Mouse (Mus musculus): ENCODE data around the gene Prkca. TPM values are rescaled to one million over a fixed set of nuclear protein-coding genes. Genes with fewer than 3 reads are reported as not detected.

The Prkca gene
- total RNA-seq, 2 experiments from 2014 or later = 211 to 215 TPM

DNA sequence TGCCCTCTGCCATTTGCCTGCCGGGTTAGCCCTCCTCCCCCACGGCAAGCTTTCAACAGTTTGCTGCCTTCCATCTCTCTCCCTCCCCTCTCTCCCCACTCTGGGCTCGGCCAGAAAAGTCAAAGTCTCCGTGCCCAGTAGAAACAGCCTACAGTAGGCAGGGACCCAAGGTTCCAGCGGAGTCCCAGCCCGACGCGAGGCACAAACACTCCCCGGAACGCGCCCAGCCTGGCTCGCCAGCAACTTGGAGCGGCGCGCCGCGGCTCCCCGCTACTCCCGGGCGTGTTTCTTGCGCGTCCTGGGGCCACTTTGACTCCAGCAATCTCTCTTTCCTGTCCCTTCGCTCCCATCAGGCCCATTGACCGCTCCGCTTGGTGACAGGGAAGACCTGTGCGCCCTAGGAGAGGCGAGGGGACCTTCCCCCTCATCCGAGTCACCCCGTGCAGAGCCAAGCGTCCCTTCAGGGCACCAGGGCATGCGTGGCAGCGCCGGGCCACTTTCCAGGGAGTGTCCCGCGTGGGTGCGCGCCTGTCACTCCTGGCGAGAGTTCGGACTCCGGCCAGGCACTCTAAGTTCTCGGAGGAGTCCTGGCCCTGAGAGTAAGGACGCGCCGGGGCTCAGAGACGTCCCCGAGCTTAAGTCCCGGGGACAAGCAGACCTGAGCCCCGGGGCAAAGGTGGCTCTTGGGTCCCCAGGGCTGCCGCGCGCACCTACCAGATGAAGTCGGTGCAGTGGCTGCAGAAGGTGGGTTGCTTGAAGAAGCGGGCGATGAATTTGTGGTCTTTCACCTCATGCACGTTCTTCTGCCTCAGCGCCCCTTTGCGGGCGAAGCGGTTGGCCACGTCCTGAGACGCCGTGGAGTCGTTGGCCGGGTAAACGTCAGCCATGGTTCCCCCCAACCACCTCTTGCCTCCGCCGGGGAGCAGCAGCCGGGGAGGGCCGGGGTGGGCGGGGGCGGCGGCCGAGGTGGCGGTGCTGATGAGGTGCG, 653 bp downstream of the Prkca start, which contains the start of gene Apoh:
Apoh (plus strand) TSS at position 574 of the 988 bp plus-strand sequence.
- peak; percentile 23 to 29 for DNase-seq (ENCODE audit: extremely low spot score in 1 of 2, low spot score in 1 of 2)

- DNase-seq (ENCODE audit: extremely low spot score in 1 of 2, low spot score in 1 of 2) = no peak
Observed at GRCm38 (mm10) chr11:108341783-108342182, 1.9 kb downstream of the Prkca start.

GRCm38 (mm10) chr11:108340293-108340692, 3.4 kb downstream of the Prkca start:
- no peak for DNase-seq (ENCODE audit: extremely low spot score in 1 of 2, low spot score in 1 of 2)

GRCm38 (mm10) chr11:108336445-108336844, 7.3 kb downstream of the Prkca start:
- no peak for DNase-seq (ENCODE audit: extremely low spot score in 1 of 2, low spot score in 1 of 2)

- DNase-seq (ENCODE audit: extremely low spot score in 1 of 2, low spot score in 1 of 2) = no peak
Observed at GRCm38 (mm10) chr11:108335536-108335935, 8.2 kb downstream of the Prkca start.

- DNase-seq (ENCODE audit: extremely low spot score in 1 of 2, low spot score in 1 of 2) = no peak
Observed at GRCm38 (mm10) chr11:108334658-108335057, 9.1 kb downstream of the Prkca start.

DNA sequence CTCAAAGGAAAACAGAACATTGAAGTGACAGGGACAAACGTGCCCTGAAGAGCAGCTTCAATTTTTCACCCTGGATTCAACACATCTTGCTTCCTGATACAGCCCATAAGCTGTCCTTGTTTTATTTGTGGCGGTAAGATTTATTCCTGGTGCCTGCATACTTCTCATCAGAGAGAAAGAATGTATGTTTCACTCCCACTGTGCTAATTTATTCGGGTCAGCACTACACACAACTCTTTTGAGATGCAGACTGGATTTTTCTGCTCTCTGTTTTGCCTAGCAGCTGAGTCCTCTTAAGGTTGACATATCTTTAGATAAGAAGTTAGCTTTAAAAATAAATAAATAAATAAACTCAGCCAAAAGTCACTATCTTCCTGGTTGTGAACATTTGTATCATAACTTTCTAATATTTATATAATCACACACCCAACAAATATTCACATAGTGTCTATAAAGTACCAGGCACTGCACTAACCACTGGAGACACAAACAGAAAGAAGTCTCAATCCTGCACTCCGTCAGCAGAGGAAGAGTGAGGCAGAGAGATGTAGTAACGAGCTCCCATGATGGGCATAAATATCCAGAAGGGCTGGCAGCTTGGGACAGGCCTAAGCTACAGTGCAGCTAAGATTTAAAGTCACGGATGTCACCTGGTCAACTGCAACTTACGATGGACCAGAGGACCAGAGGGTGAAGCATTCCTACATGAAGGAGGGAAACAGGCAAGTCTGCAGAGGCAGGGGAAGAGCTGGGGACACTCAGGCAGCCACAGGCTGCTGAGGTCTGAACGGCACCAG, 9.9 kb downstream of the Prkca start:
- DNase-seq (ENCODE audit: extremely low spot score in 1 of 2, low spot score in 1 of 2) = no peak

DNA sequence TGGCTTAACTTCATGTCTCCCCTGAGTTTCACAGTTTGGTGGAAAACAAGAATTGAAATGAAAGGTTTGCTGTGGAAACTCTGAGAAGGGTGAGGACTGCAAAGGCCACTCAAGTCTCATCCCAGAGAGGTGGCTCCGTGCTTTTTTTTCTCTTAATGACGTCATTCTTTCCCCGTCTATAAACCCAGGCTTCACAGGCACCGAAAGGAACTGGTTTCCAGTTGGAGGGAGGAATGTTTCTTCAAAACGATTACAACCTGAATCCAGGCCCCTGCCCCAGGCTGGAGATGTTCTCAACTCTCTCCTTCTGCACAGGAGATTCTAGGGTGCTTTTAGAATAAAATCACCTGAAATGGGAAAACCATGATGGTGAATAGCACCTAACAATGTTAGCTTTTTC, 10.7 kb downstream of the Prkca start:
- DNase-seq (ENCODE audit: extremely low spot score in 1 of 2, low spot score in 1 of 2) = no peak

DNA sequence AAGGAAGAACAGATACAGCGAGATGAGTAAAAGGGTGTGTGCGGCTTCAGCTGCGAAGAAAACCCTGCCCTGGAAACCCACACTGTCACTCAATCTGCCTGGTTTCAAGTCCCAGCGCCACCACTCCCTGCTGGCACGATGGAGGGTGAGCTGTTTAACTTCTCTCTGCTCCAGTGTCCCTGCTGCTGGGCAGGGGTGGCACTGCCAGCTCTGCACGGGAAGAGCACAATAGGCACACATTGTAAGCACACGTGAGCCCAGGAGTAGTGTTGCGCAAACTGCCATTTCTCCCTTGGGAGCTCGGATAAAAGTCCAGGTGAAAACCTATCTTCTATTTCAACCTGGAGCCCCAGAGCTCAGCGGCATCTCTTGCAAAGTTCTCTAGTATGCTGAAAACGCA, 12.9 kb downstream of the Prkca start:
- DNase-seq (ENCODE audit: extremely low spot score in 1 of 2, low spot score in 1 of 2) = no peak

DNA sequence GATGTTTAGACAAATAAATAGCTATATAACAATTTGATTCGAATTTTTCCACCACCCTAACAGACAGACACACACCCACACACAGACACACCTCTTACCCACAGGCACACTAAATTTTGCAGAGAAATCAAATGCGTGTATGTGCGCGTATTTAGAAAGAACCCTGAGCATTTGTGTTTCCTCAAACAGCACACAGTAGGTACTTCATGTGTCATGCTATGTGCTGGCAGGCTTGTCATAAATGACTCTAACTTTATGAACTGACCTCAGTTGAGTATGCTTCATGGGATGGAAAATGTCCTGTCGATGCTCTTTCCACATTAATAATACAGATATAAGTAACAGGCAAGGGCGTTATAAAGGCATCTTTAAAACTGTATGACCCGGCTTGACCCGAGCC, 17.8 kb downstream of the Prkca start:
- no peak for DNase-seq (ENCODE audit: extremely low spot score in 1 of 2, low spot score in 1 of 2)

DNA sequence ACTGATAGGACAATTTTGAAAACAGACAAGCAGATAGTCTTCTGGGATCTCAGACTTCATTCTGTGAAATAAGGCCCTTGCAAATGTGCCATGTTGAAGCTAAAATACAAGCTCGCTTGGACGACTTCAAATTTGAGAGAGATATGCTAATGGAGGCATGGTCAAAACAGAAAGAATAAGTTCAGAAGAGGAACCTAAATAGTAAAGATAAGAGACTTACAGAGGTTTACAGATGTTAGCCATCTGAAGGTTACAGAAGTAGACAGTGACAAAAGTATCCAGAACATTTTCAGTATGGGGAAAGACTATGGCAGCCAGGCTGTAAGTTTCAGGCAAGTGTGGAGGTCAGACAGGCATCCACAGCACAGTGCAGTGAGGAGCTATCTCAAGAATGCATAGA, 21.6 kb downstream of the Prkca start:
- no peak for DNase-seq (ENCODE audit: extremely low spot score in 1 of 2, low spot score in 1 of 2)

- no peak for DNase-seq (ENCODE audit: extremely low spot score in 1 of 2, low spot score in 1 of 2)
Observed at GRCm38 (mm10) chr11:108320561-108320960, 23.2 kb downstream of the Prkca start.

DNA sequence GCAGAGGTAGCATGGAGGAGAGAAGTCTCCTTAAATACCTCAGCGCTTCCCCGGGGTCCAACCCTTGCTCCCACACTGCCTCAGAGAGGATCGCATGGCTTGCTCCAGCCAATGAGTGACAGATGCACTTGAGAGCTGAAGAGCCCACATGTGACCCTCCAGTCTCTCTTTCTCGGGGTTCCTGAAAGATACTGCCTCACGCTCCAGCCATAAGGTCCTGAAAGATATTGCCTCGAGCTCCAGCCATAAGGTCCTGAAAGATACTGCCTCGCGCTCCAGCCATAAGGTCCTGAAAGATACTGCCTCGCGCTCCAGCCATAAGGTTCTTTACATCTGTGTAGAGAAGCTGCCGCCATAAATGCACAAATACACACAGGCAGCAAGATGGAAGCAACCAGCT, 24.6 kb downstream of the Prkca start:
- no peak for DNase-seq (ENCODE audit: extremely low spot score in 1 of 2, low spot score in 1 of 2)

DNA sequence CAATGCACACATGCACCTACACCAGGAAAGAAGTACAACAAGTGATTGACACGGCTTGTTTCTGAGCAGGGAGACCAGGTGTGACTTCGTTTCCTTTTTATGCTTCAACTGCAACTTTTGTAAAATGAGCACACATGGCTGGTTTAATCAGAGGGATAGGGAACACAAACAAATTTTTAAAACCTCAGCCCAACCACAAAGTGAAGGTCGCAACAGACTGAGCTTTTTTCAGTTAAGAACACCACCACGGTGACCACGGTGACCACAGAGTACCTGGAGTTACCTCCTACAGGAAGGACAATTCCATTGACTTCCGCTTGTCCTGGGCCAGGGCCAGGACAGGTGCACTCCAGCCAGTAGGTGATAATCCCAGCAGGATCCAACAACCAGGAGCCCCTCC, 25.9 kb downstream of the Prkca start:
- no peak for DNase-seq (ENCODE audit: extremely low spot score in 1 of 2, low spot score in 1 of 2)

DNA sequence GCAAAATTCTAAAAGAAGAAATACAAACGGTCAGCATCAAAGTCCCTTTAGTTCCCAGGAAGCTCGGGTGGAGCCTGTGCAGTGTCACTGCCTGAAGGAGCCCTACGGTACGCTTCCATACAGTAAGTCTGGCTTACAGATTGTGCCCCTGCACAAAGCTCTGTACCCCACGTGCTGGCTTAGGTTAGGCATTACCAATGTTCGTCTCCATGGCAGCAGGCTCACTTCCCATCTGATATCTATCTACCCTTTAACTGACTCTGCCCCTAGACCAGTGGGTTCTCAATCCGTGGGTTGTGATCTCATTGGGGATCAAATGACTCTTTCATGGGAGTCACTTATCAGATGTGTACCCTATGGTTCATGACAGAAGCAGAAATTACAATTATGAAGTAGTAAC, 28.0 kb downstream of the Prkca start:
- no peak for DNase-seq (ENCODE audit: extremely low spot score in 1 of 2, low spot score in 1 of 2)

DNA sequence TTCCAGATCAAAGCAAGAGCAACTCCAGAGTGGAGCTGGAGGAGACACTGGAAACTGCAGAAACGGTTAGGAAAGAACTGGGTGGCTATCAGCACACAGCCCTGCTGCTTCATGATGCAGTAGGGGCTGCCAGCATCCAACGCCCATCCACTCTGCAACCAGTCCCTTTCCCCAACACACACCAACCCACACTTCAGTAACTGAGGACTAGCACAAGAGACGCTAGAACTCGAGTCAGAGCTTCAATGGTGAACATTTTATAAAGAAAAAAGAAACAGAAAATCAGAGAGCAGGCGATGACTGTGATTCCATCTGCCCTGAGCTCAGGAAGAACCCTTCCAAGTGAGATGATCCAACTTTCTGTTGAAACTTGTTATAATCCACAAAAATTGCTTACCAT, 31.2 kb downstream of the Prkca start:
- DNase-seq (ENCODE audit: extremely low spot score in 1 of 2, low spot score in 1 of 2) = no peak

- no peak for DNase-seq (ENCODE audit: extremely low spot score in 1 of 2, low spot score in 1 of 2)
Observed at GRCm38 (mm10) chr11:108311912-108312311, 31.8 kb downstream of the Prkca start.

- no peak for DNase-seq (ENCODE audit: extremely low spot score in 1 of 2, low spot score in 1 of 2)
Observed at GRCm38 (mm10) chr11:108309791-108310190, 33.9 kb downstream of the Prkca start.

DNA sequence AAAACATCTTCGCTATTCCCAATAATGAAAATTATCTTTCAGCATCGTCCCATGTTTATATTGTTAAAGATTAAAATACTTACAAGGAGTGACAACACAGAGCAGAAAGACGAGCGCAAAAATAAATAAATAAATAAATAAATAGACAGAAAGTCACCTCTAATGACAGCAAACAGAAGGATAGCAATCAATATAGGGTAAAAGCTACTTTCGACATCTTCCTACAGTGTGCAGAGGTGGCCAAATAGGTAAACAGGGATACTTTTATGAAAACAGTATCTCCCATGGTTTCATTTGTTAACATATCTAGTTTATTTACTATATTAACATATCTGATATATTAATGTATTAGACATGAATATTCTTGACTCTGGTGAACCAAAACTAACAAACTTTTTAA, 35.5 kb downstream of the Prkca start:
- no peak for DNase-seq (ENCODE audit: extremely low spot score in 1 of 2, low spot score in 1 of 2)

- no peak for DNase-seq (ENCODE audit: extremely low spot score in 1 of 2, low spot score in 1 of 2)
Observed at GRCm38 (mm10) chr11:108307258-108307657, 36.5 kb downstream of the Prkca start.

GRCm38 (mm10) chr11:108303787-108304186, 39.9 kb downstream of the Prkca start:
- DNase-seq (ENCODE audit: extremely low spot score in 1 of 2, low spot score in 1 of 2) = no peak

Data from layer of hippocampus, postnatal 25 days (tissue).